Mouse (Mus musculus): ENCODE measurements around the gene Farp1. TPM values are rescaled to one million over a fixed set of nuclear protein-coding genes. Genes with fewer than 3 reads are reported as not detected.

The Farp1 gene
- polyA plus RNA-seq, 1 experiment, result 42.6 TPM

- Histone ChIP-seq H3ac (ENCODE audit: control insufficient read depth, insufficient read length, low read depth) (no peak overlapping the region), H3K36me3 (ENCODE audit: control insufficient read depth, insufficient read depth) (peaks cover 60% of the 10 kb centered on the region), H3K79me2 (ENCODE audit: control insufficient read depth, insufficient read depth) (no peaks in the 10 kb centered on the region), H3K79me3 (ENCODE audit: low read depth) (no peaks in the 10 kb centered on the region), H3K4me3 (ENCODE audit: insufficient read depth, poor library complexity, severe bottlenecking) (no peak overlapping the region), H3K27me3 (ENCODE audit: control insufficient read depth, insufficient read depth, insufficient read length) (no peaks in the 10 kb centered on the region)
- TF ChIP-seq CEBPB (IDR thresholded peaks at IDR 0.05; ENCODE audit: low read depth) (no peak), MYOG (IDR thresholded peaks at IDR 0.05; ENCODE audit: control insufficient read depth, extremely low read depth, insufficient read length) (no peak), CTCF (IDR thresholded peaks at IDR 0.05; ENCODE audit: control insufficient read depth, insufficient read depth, insufficient read length) (no peak), MYOD1 (IDR thresholded peaks at IDR 0.05; ENCODE audit: control insufficient read depth, insufficient read length, low read depth) (no peak)
These were observed 201.7 kb downstream of the Farp1 start for GRCm38 (mm10) chr14:121236736-121237135.

- no peaks in the 10 kb centered on the region for H3K27me3 ChIP-seq (ENCODE audit: control insufficient read depth, insufficient read depth, insufficient read length)
- H3K36me3 ChIP-seq (ENCODE audit: control insufficient read depth, insufficient read depth), result peaks cover 67% of the 10 kb centered on the region
- TF ChIP-seq FOSL1 (IDR thresholded peaks at IDR 0.05; ENCODE audit: insufficient read depth, low read length, poor library complexity, severe bottlenecking), result no peak
- TF ChIP-seq MYOG (IDR thresholded peaks at IDR 0.05; ENCODE audit: control insufficient read depth, extremely low read depth, insufficient read length), result no peak
- TF ChIP-seq MAX (IDR thresholded peaks at IDR 0.05), result no peak
- no peak for TF ChIP-seq CTCF (IDR thresholded peaks at IDR 0.05; ENCODE audit: control insufficient read depth, insufficient read depth, insufficient read length)
- no peak for TF ChIP-seq CEBPB (IDR thresholded peaks at IDR 0.05; ENCODE audit: low read depth)
- no peak for TF ChIP-seq MYOD1 (IDR thresholded peaks at IDR 0.05; ENCODE audit: control insufficient read depth, insufficient read length, low read depth)
- TF ChIP-seq USF1 (IDR thresholded peaks at IDR 0.05; ENCODE audit: low read depth), result no peak
- no peaks in the 10 kb centered on the region for H3K79me3 ChIP-seq (ENCODE audit: low read depth)
- H3ac ChIP-seq (ENCODE audit: control insufficient read depth, insufficient read length, low read depth), result no peak overlapping the region
- no peaks in the 10 kb centered on the region for H3K79me2 ChIP-seq (ENCODE audit: control insufficient read depth, insufficient read depth)
- no peak overlapping the region for H3K4me3 ChIP-seq (ENCODE audit: insufficient read depth, poor library complexity, severe bottlenecking)
These were observed 203.7 kb downstream of the Farp1 start for GRCm38 (mm10) chr14:121238727-121239126.

- Histone ChIP-seq H3K79me3 (ENCODE audit: low read depth) (no peaks in the 10 kb centered on the region), H3K79me2 (ENCODE audit: control insufficient read depth, insufficient read depth) (no peaks in the 10 kb centered on the region), H3K27me3 (ENCODE audit: control insufficient read depth, insufficient read depth, insufficient read length) (no peaks in the 10 kb centered on the region), H3ac (ENCODE audit: control insufficient read depth, insufficient read length, low read depth) (no peak overlapping the region), H3K36me3 (ENCODE audit: control insufficient read depth, insufficient read depth) (peaks cover 70% of the 10 kb centered on the region), H3K4me3 (ENCODE audit: insufficient read depth, poor library complexity, severe bottlenecking) (no peak overlapping the region)
- TF ChIP-seq CEBPB (IDR thresholded peaks at IDR 0.05; ENCODE audit: low read depth) (peak; percentile 89), FOSL1 (IDR thresholded peaks at IDR 0.05; ENCODE audit: insufficient read depth, low read length, poor library complexity, severe bottlenecking) (no peak), MAX (IDR thresholded peaks at IDR 0.05) (no peak), MYOG (IDR thresholded peaks at IDR 0.05; ENCODE audit: control insufficient read depth, extremely low read depth, insufficient read length) (no peak), USF1 (IDR thresholded peaks at IDR 0.05; ENCODE audit: low read depth) (no peak), CTCF (IDR thresholded peaks at IDR 0.05; ENCODE audit: control insufficient read depth, insufficient read depth, insufficient read length) (no peak)
These were observed 204.4 kb downstream of the Farp1 start for GRCm38 (mm10) chr14:121239386-121239785.

- TF ChIP-seq MAX (IDR thresholded peaks at IDR 0.05) (no peak), USF1 (IDR thresholded peaks at IDR 0.05; ENCODE audit: low read depth) (no peak), MYOD1 (IDR thresholded peaks at IDR 0.05; ENCODE audit: control insufficient read depth, insufficient read length, low read depth) (no peak), MYOG (IDR thresholded peaks at IDR 0.05; ENCODE audit: control insufficient read depth, extremely low read depth, insufficient read length) (no peak)
- Histone ChIP-seq H3K4me3 (ENCODE audit: insufficient read depth, poor library complexity, severe bottlenecking) (no peak overlapping the region), H3K36me3 (ENCODE audit: control insufficient read depth, insufficient read depth) (peaks cover 59% of the 10 kb centered on the region), H3K79me2 (ENCODE audit: control insufficient read depth, insufficient read depth) (no peaks in the 10 kb centered on the region), H3K27me3 (ENCODE audit: control insufficient read depth, insufficient read depth, insufficient read length) (no peaks in the 10 kb centered on the region), H3K79me3 (ENCODE audit: low read depth) (no peaks in the 10 kb centered on the region), H3ac (ENCODE audit: control insufficient read depth, insufficient read length, low read depth) (no peak overlapping the region)
These were observed 209.1 kb downstream of the Farp1 start for GRCm38 (mm10) chr14:121244104-121244503.

- no peak overlapping the region for H3ac ChIP-seq (ENCODE audit: control insufficient read depth, insufficient read length, low read depth)
- H3K36me3 ChIP-seq (ENCODE audit: control insufficient read depth, insufficient read depth), result peaks cover 42% of the 10 kb centered on the region
- H3K4me3 ChIP-seq (ENCODE audit: insufficient read depth, poor library complexity, severe bottlenecking), result no peak overlapping the region
- no peaks in the 10 kb centered on the region for H3K79me2 ChIP-seq (ENCODE audit: control insufficient read depth, insufficient read depth)
- no peaks in the 10 kb centered on the region for H3K27me3 ChIP-seq (ENCODE audit: control insufficient read depth, insufficient read depth, insufficient read length)
- TF ChIP-seq MYOG (IDR thresholded peaks at IDR 0.05; ENCODE audit: control insufficient read depth, extremely low read depth, insufficient read length) (no peak), CEBPB (IDR thresholded peaks at IDR 0.05; ENCODE audit: low read depth) (no peak), FOSL1 (IDR thresholded peaks at IDR 0.05; ENCODE audit: insufficient read depth, low read length, poor library complexity, severe bottlenecking) (no peak), USF1 (IDR thresholded peaks at IDR 0.05; ENCODE audit: low read depth) (no peak), MAX (IDR thresholded peaks at IDR 0.05) (no peak), CTCF (IDR thresholded peaks at IDR 0.05; ENCODE audit: control insufficient read depth, insufficient read depth, insufficient read length) (no peak), MYOD1 (IDR thresholded peaks at IDR 0.05; ENCODE audit: control insufficient read depth, insufficient read length, low read depth) (no peak)
- no peaks in the 10 kb centered on the region for H3K79me3 ChIP-seq (ENCODE audit: low read depth)
These were observed 211.2 kb downstream of the Farp1 start for GRCm38 (mm10) chr14:121246048-121246731.

GRCm38 (mm10) chr14:121247287-121247686, 212.3 kb downstream of the Farp1 start:
- H3K79me3 ChIP-seq (ENCODE audit: low read depth), result no peaks in the 10 kb centered on the region
- H3K4me3 ChIP-seq (ENCODE audit: insufficient read depth, poor library complexity, severe bottlenecking), result no peak overlapping the region
- H3K36me3 ChIP-seq (ENCODE audit: control insufficient read depth, insufficient read depth), result peaks cover 41% of the 10 kb centered on the region
- no peaks in the 10 kb centered on the region for H3K27me3 ChIP-seq (ENCODE audit: control insufficient read depth, insufficient read depth, insufficient read length)
- no peaks in the 10 kb centered on the region for H3K79me2 ChIP-seq (ENCODE audit: control insufficient read depth, insufficient read depth)
- TF ChIP-seq MYOG (IDR thresholded peaks at IDR 0.05; ENCODE audit: control insufficient read depth, extremely low read depth, insufficient read length) (no peak), CEBPB (IDR thresholded peaks at IDR 0.05; ENCODE audit: low read depth) (no peak), MYOD1 (IDR thresholded peaks at IDR 0.05; ENCODE audit: control insufficient read depth, insufficient read length, low read depth) (no peak)
- no peak overlapping the region for H3ac ChIP-seq (ENCODE audit: control insufficient read depth, insufficient read length, low read depth)
